Mouse (Mus musculus): ENCODE data around the gene Cacna1c.

DNA sequence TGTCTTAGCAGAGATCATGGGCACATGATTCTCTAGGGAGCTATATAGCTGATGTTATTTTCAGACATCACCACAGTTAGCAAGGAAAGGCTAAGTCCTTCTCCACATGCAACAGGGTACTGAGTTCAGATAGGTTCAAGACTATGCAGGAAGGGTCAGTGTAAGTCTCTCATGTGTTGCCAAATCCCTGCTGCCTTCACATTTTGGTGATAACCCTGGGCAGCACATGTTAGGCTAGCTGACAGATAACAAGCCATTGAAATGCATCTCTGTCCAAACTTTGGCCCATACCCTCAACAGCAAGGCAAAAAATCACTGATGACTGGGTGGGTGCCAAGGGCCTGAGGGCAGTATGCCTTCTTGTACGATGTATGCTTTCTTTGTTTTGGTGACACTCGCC lies 161.3 kb downstream of the Cacna1c start:
- TF ChIP-seq MAX (IDR thresholded peaks at IDR 0.05; ENCODE audit: low read depth) = no peak
- no peak for TF ChIP-seq POLR2A (IDR thresholded peaks at IDR 0.05; ENCODE audit: insufficient read length, low read depth)
- TF ChIP-seq MYOD1 (IDR thresholded peaks at IDR 0.05; ENCODE audit: control insufficient read depth in 1 of 3, insufficient read length in 2 of 3, low read depth in 2 of 3) = no peak
- no peak for TF ChIP-seq TCF12 (IDR thresholded peaks at IDR 0.05; ENCODE audit: insufficient read depth, poor library complexity, severe bottlenecking)
- no peak for TF ChIP-seq USF1 (IDR thresholded peaks at IDR 0.05; ENCODE audit: low read depth)
- TF ChIP-seq CEBPB (IDR thresholded peaks at IDR 0.05; ENCODE audit: insufficient read depth, poor library complexity, severe bottlenecking) = no peak
- TF ChIP-seq SRF (IDR thresholded peaks at IDR 0.05; ENCODE audit: control insufficient read depth, insufficient read length, low read depth) = no peak
- no peak for TF ChIP-seq TCF3 (IDR thresholded peaks at IDR 0.05; ENCODE audit: insufficient read length, low read depth)

Data from myocyte (in vitro differentiated cells).